Mouse (Mus musculus): ENCODE measurements around the gene Hspb2.

DNA sequence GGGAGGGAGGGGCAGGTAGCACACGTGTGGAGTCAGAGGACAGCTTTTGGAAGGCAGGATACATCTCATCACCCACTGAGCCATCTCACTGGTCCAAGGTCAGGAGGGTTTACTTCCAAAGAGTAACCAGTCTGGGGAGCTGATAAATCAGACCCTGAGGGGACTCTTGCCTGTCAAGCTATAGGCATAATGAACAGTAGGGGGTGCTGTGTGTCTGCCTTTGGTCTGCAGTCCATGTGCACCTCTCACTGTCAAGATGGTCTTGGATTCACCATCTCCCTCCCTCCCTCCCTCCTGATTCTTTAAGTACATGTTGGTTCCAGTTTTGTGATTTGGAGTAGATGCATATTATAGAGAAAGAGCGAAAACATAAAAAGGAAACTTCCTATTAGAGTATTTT, 48.8 kb upstream of the Hspb2 start:
- peak; percentile 81 for TF ChIP-seq CTCF (IDR thresholded peaks at IDR 0.05; ENCODE audit: low read depth)
- no peak for TF ChIP-seq EP300 (optimal IDR thresholded peaks at IDR 0.05)
